11 mouse cellular contexts compared by ENCODE assay signal in genomic region chr8:71394481-71394880, GRCm38 (mm10). TPM values are rescaled to one million over a fixed set of nuclear protein-coding genes. Genes with fewer than 3 reads are reported as not detected.
DNase-seq lines count a peak whose midpoint lies in the region; ATAC-seq and TF ChIP-seq lines count a peak whose summit lies in the region.
"Had no signal": no experiment of that assay in that cellular context is flagged by ENCODE, and none has a peak within 500 bp of the region (broad histone marks: within the 10 kb centered on the region; RNA-seq: fewer than 3 reads in every experiment).

No protein-coding gene starts in this region.

- no peak overlapping the region for H3K9ac ChIP-seq in heart, embryonic 11.5 days (ENCODE audit: low read depth, low read length)
- no peak overlapping the region for H3K9ac ChIP-seq in midbrain, postnatal 0 days (replicated peaks; ENCODE audit: low read length, poor library complexity, severe bottlenecking)
- H3K9ac ChIP-seq in intestine, embryonic 16.5 days (ENCODE audit: low read depth, low read length): no peak overlapping the region
- no peak overlapping the region for H3K9ac ChIP-seq in stomach, embryonic 14.5 days (replicated peaks; ENCODE audit: low read depth, low read length)
- H3K9ac ChIP-seq: midbrain, embryonic 13.5 days had no signal

- no peak for TF ChIP-seq CTCF in midbrain, postnatal 0 days (IDR thresholded peaks at IDR 0.05)

- no peaks in the 10 kb centered on the region for H3K27me3 ChIP-seq in heart, embryonic 11.5 days (ENCODE audit: control insufficient read depth, insufficient read depth, low read length)
- no peaks in the 10 kb centered on the region for H3K27me3 ChIP-seq in midbrain, embryonic 10.5 days (ENCODE audit: low read depth, poor library complexity, severe bottlenecking)
- H3K27me3 ChIP-seq in midbrain, postnatal 0 days (ENCODE audit: insufficient read depth, low read length): no peaks in the 10 kb centered on the region
- H3K27me3 ChIP-seq in intestine, embryonic 16.5 days (replicated peaks; ENCODE audit: control insufficient read depth, insufficient read depth, low read length): no peaks in the 10 kb centered on the region
- H3K27me3 ChIP-seq in stomach, embryonic 14.5 days (ENCODE audit: control insufficient read depth, insufficient read depth, low read length): no peaks in the 10 kb centered on the region
- H3K27me3 ChIP-seq: midbrain, embryonic 13.5 days had no signal

- DNase-seq in heart, postnatal 25 days (ENCODE audit: low spot score): no peak
- DNase-seq in midbrain, embryonic 10.5 days (ENCODE audit: low spot score): no peak
- DNase-seq in midbrain, postnatal 0 days (ENCODE audit: low spot score): no peak
- DNase-seq in adipocyte (ENCODE audit: low spot score): no peak
- DNase-seq: adrenal gland, postnatal 10 days; right cerebral cortex, adult 18-20 months had no signal

- no peak overlapping the region for H3K4me3 ChIP-seq in heart, embryonic 11.5 days (ENCODE audit: low read depth, low read length)
- no peak overlapping the region for H3K4me3 ChIP-seq in midbrain, embryonic 10.5 days
- no peak overlapping the region for H3K4me3 ChIP-seq in midbrain, postnatal 0 days (ENCODE audit: low read depth, low read length)
- 0 out of 2 replicates have a peak overlapping the region, but pooled peaks have one; percentile 1 for H3K4me3 ChIP-seq in intestine, embryonic 16.5 days (ENCODE audit: low read length)
- no peak overlapping the region for H3K4me3 ChIP-seq in stomach, embryonic 14.5 days (ENCODE audit: low read depth, low read length)
- H3K4me3 ChIP-seq: midbrain, embryonic 13.5 days had no signal

- 75% methylated on average over 7 of the region's 7 CpGs for WGBS in heart, embryonic 11.5 days (ENCODE audit: insufficient replicate concordance)
- 82% methylated on average over 7 of the region's 7 CpGs for WGBS in midbrain, embryonic 10.5 days
- WGBS in midbrain, postnatal 0 days: 82% methylated on average over 7 of the region's 7 CpGs
- WGBS in intestine, embryonic 16.5 days: 81% methylated on average over 7 of the region's 7 CpGs
- WGBS in stomach, embryonic 14.5 days: 80% methylated on average over 7 of the region's 7 CpGs

- no peak overlapping the region for H3K27ac ChIP-seq in heart, embryonic 11.5 days (ENCODE audit: low read depth, low read length)
- H3K27ac ChIP-seq in midbrain, embryonic 10.5 days (replicated peaks): peak overlapping the region; percentile 38; the same call in 1 of the 2 replicates
- no peak overlapping the region for H3K27ac ChIP-seq in midbrain, postnatal 0 days (ENCODE audit: low read depth, low read length)
- no peak overlapping the region for H3K27ac ChIP-seq in intestine, embryonic 16.5 days (ENCODE audit: low read length)
- H3K27ac ChIP-seq in stomach, embryonic 14.5 days (ENCODE audit: low read length): no peak overlapping the region
- H3K27ac ChIP-seq: midbrain, embryonic 13.5 days had no signal

- peaks cover 15% of the 10 kb centered on the region for H3K4me1 ChIP-seq in heart, embryonic 11.5 days (ENCODE audit: control insufficient read depth, insufficient read depth, low read length)
- peaks cover 38% of the 10 kb centered on the region for H3K4me1 ChIP-seq in midbrain, embryonic 10.5 days
- peaks cover 8% of the 10 kb centered on the region for H3K4me1 ChIP-seq in midbrain, postnatal 0 days (ENCODE audit: insufficient read depth, low read length)
- H3K4me1 ChIP-seq in intestine, embryonic 16.5 days (ENCODE audit: control insufficient read depth, insufficient read depth, low read length): peaks cover 7% of the 10 kb centered on the region
- H3K4me1 ChIP-seq in stomach, embryonic 14.5 days (ENCODE audit: control insufficient read depth, insufficient read depth, low read length): peaks cover 8% of the 10 kb centered on the region

- H3K4me2 ChIP-seq in heart, embryonic 11.5 days: peak overlapping the region; percentile 14; the same call in 1 of the 2 replicates
- no peak overlapping the region for H3K4me2 ChIP-seq in midbrain, postnatal 0 days (ENCODE audit: low read depth, low read length, poor library complexity, severe bottlenecking)
- peak overlapping the region; percentile 16; the same call in 1 of the 2 replicates for H3K4me2 ChIP-seq in intestine, embryonic 16.5 days (ENCODE audit: low read depth, low read length)
- peak overlapping the region; percentile 22 for H3K4me2 ChIP-seq in stomach, embryonic 14.5 days (replicated peaks; ENCODE audit: low read depth, low read length)
- H3K4me2 ChIP-seq: midbrain, embryonic 13.5 days had no signal

- intact Hi-C loops in heart, postnatal 25 days (cut with DNase I): no loop called here

- no peak for ATAC-seq in heart, embryonic 11.5 days (replicated peaks; ENCODE audit: insufficient number of reproducible peaks, low FRiP score, low TSS enrichment)
- no peak for ATAC-seq in midbrain, postnatal 0 days (ENCODE audit: low FRiP score)
- no peak for ATAC-seq in intestine, embryonic 16.5 days
- no peak for ATAC-seq in stomach, embryonic 14.5 days (ENCODE audit: insufficient number of reproducible peaks, insufficient read depth, low FRiP score, low read depth)
- ATAC-seq in monocyte, adult 5-6 weeks (replicated peaks; ENCODE audit: insufficient number of reproducible peaks, low FRiP score, low TSS enrichment, poor library complexity, severe bottlenecking): no peak
- ATAC-seq: midbrain, embryonic 13.5 days had no signal

- H3K9me3 ChIP-seq in heart, embryonic 11.5 days (replicated peaks; ENCODE audit: control insufficient read depth, low read length): no peaks in the 10 kb centered on the region
- H3K9me3 ChIP-seq in midbrain, embryonic 10.5 days (replicated peaks): no peaks in the 10 kb centered on the region
- no peaks in the 10 kb centered on the region for H3K9me3 ChIP-seq in midbrain, postnatal 0 days (ENCODE audit: low read length)
- no peaks in the 10 kb centered on the region for H3K9me3 ChIP-seq in intestine, embryonic 16.5 days (ENCODE audit: control insufficient read depth, low read length)
- H3K9me3 ChIP-seq in stomach, embryonic 14.5 days (ENCODE audit: control insufficient read depth, low read depth, low read length): no peaks in the 10 kb centered on the region
- H3K9me3 ChIP-seq: midbrain, embryonic 13.5 days had no signal

- no peaks in the 10 kb centered on the region; the same call in 1 of the 2 replicates for H3K36me3 ChIP-seq in heart, embryonic 11.5 days (ENCODE audit: control insufficient read depth, insufficient read depth, low read length)
- peaks cover 14% of the 10 kb centered on the region for H3K36me3 ChIP-seq in midbrain, embryonic 10.5 days
- H3K36me3 ChIP-seq in midbrain, postnatal 0 days (ENCODE audit: insufficient read depth, low read length): peaks cover 6% of the 10 kb centered on the region
- H3K36me3 ChIP-seq in intestine, embryonic 16.5 days (ENCODE audit: control insufficient read depth, insufficient read depth, low read length): peaks cover 7% of the 10 kb centered on the region
- H3K36me3 ChIP-seq in stomach, embryonic 14.5 days (ENCODE audit: control insufficient read depth, insufficient read depth, low read length): peaks cover 9% of the 10 kb centered on the region

RNA-seq across cellular contexts. Expression of gene Ushbp1, which starts 1.1 kb away (rescaled TPM):
- 3.0 and 4.3 TPM in 2 replicates for polyA plus RNA-seq in heart, embryonic 11.5 days (2014; fragmentation: Nextera tagmentation; extraction: Ambion mirVana)
- 10 to 100 TPM; 24.5 to 32.5 TPM for total RNA-seq in heart, postnatal 25 days (2021)
- 5.0 and 6.3 TPM in 2 replicates for polyA plus RNA-seq in midbrain, embryonic 10.5 days (2016; fragmentation: Nextera tagmentation; extraction: Ambion mirVana)
- total RNA-seq in midbrain, postnatal 0 days (2014; rRNA removed): 3.0 and 4.4 TPM in 2 replicates
- 3.9 and 4.3 TPM in 2 replicates for polyA plus RNA-seq in midbrain, postnatal 0 days (2015; fragmentation: Nextera tagmentation; extraction: Ambion mirVana)
- 10.8 and 10.9 TPM in 2 replicates for polyA plus RNA-seq in intestine, embryonic 16.5 days (2015; fragmentation: Nextera tagmentation; extraction: Ambion mirVana)
- 8.6 and 9.6 TPM in 2 replicates for polyA plus RNA-seq in stomach, embryonic 14.5 days (2014; fragmentation: Nextera tagmentation; extraction: Ambion mirVana)
- 0.10 TPM in 1 of 3 replicates, not detected in the others for total RNA-seq in monocyte, adult 5-6 weeks (2017)

RNA-seq across cellular contexts. Expression of gene Babam1, which starts 2.2 kb away (rescaled TPM):
- 89.6 and 92.1 TPM in 2 replicates for polyA plus RNA-seq in heart, embryonic 11.5 days (2014; fragmentation: Nextera tagmentation; extraction: Ambion mirVana)
- total RNA-seq in heart, postnatal 25 days (2021): 10 to 100 TPM; 67.0 to 69.5 TPM
- 112 TPM in 2 replicates for polyA plus RNA-seq in midbrain, embryonic 10.5 days (2016; fragmentation: Nextera tagmentation; extraction: Ambion mirVana)
- total RNA-seq in midbrain, postnatal 0 days (2014; rRNA removed): 78.1 and 124 TPM in 2 replicates
- polyA plus RNA-seq in midbrain, postnatal 0 days (2015; fragmentation: Nextera tagmentation; extraction: Ambion mirVana): 90.2 and 98.4 TPM in 2 replicates
- 84.7 and 86.9 TPM in 2 replicates for polyA plus RNA-seq in intestine, embryonic 16.5 days (2015; fragmentation: Nextera tagmentation; extraction: Ambion mirVana)
- polyA plus RNA-seq in stomach, embryonic 14.5 days (2014; fragmentation: Nextera tagmentation; extraction: Ambion mirVana): 92.2 and 94.2 TPM in 2 replicates
- total RNA-seq in monocyte, adult 5-6 weeks (2017): 49.7 to 68.7 TPM (median 61.4 TPM) in 3 replicates

RNA-seq across cellular contexts. Expression of gene Ankle1, which starts 11.3 kb away (rescaled TPM):
- polyA plus RNA-seq in heart, embryonic 11.5 days (2014; fragmentation: Nextera tagmentation; extraction: Ambion mirVana): 21.2 and 23.0 TPM in 2 replicates
- total RNA-seq in heart, postnatal 25 days (2021): under 1 TPM; 0.18 to 0.36 TPM
- polyA plus RNA-seq in midbrain, embryonic 10.5 days (2016; fragmentation: Nextera tagmentation; extraction: Ambion mirVana): 49.6 and 51.6 TPM in 2 replicates
- total RNA-seq in midbrain, postnatal 0 days (2014; rRNA removed): 1.2 and 2.2 TPM in 2 replicates
- 1.1 and 1.2 TPM in 2 replicates for polyA plus RNA-seq in midbrain, postnatal 0 days (2015; fragmentation: Nextera tagmentation; extraction: Ambion mirVana)
- polyA plus RNA-seq in intestine, embryonic 16.5 days (2015; fragmentation: Nextera tagmentation; extraction: Ambion mirVana): 32.0 and 39.4 TPM in 2 replicates
- 30.9 and 39.8 TPM in 2 replicates for polyA plus RNA-seq in stomach, embryonic 14.5 days (2014; fragmentation: Nextera tagmentation; extraction: Ambion mirVana)
- total RNA-seq in monocyte, adult 5-6 weeks (2017): 0.48 TPM in 1 of 3 replicates, not detected in the others

RNA-seq across cellular contexts. Expression of gene Nr2f6, which starts 12.7 kb away (rescaled TPM):
- 45.7 and 47.2 TPM in 2 replicates for polyA plus RNA-seq in heart, embryonic 11.5 days (2014; fragmentation: Nextera tagmentation; extraction: Ambion mirVana)
- 10 to 100 TPM; 56.3 to 56.6 TPM for total RNA-seq in heart, postnatal 25 days (2021)
- polyA plus RNA-seq in midbrain, embryonic 10.5 days (2016; fragmentation: Nextera tagmentation; extraction: Ambion mirVana): 74.7 and 110 TPM in 2 replicates
- total RNA-seq in midbrain, postnatal 0 days (2014; rRNA removed): 95.6 and 106 TPM in 2 replicates
- 31.1 and 32.9 TPM in 2 replicates for polyA plus RNA-seq in midbrain, postnatal 0 days (2015; fragmentation: Nextera tagmentation; extraction: Ambion mirVana)
- polyA plus RNA-seq in intestine, embryonic 16.5 days (2015; fragmentation: Nextera tagmentation; extraction: Ambion mirVana): 35.8 and 51.1 TPM in 2 replicates
- 52.7 and 65.5 TPM in 2 replicates for polyA plus RNA-seq in stomach, embryonic 14.5 days (2014; fragmentation: Nextera tagmentation; extraction: Ambion mirVana)
- total RNA-seq in monocyte, adult 5-6 weeks (2017): 3.4 to 11.6 TPM (median 9.4 TPM) in 3 replicates

RNA-seq across cellular contexts. Expression of gene Ocel1, which starts 23.4 kb away (rescaled TPM):
- 2.7 and 2.9 TPM in 2 replicates for polyA plus RNA-seq in heart, embryonic 11.5 days (2014; fragmentation: Nextera tagmentation; extraction: Ambion mirVana)
- total RNA-seq in heart, postnatal 25 days (2021): 10 to 100 TPM; 13.2 to 14.3 TPM
- polyA plus RNA-seq in midbrain, embryonic 10.5 days (2016; fragmentation: Nextera tagmentation; extraction: Ambion mirVana): 4.9 and 6.1 TPM in 2 replicates
- total RNA-seq in midbrain, postnatal 0 days (2014; rRNA removed): 9.4 and 10.5 TPM in 2 replicates
- 5.4 and 5.5 TPM in 2 replicates for polyA plus RNA-seq in midbrain, postnatal 0 days (2015; fragmentation: Nextera tagmentation; extraction: Ambion mirVana)
- 6.3 and 8.5 TPM in 2 replicates for polyA plus RNA-seq in intestine, embryonic 16.5 days (2015; fragmentation: Nextera tagmentation; extraction: Ambion mirVana)
- polyA plus RNA-seq in stomach, embryonic 14.5 days (2014; fragmentation: Nextera tagmentation; extraction: Ambion mirVana): 3.8 TPM in 2 replicates
- 11.9 to 24.2 TPM (median 16.3 TPM) in 3 replicates for total RNA-seq in monocyte, adult 5-6 weeks (2017)

Comparison
In these comparisons a context has a peak if more than half of its experiments do, and no peak if none do; other contexts are left out.
1. RNA of gene Ankle1, which starts 11.3 kb away (polyA plus RNA-seq): 49.6 to 51.6 TPM in midbrain, embryonic 10.5 days, 30.9 to 39.8 TPM in stomach, embryonic 14.5 days, 32.0 to 39.4 TPM in intestine, embryonic 16.5 days and 21.2 to 23.0 TPM in heart, embryonic 11.5 days; 1.1 to 1.2 TPM in midbrain, postnatal 0 days; every median in the first group is over 10 times any median in the second.